Mouse (Mus musculus): ENCODE measurements at regions not wholly inside any gene's neighbourhood (a gene's known extent, or its start where the extent isn't known, plus 50 kb on each side); places are given as distances from the start of the nearest gene placed in this dataset.

- Histone ChIP-seq H3K27ac (ENCODE audit: insufficient read depth, low read depth, low read length) (no peak overlapping the region), H3K4me3 (ENCODE audit: insufficient read depth, low read depth, low read length) (no peak overlapping the region), H3K4me1 (ENCODE audit: control insufficient read depth, insufficient read depth, low read length) (peaks cover 7% of the 10 kb centered on the region)
- TF ChIP-seq CTCF (IDR thresholded peaks at IDR 0.05; ENCODE audit: insufficient read depth, low read depth, low read length), result no peak
- no peak for TF ChIP-seq POLR2A (IDR thresholded peaks at IDR 0.05; ENCODE audit: insufficient read depth, low read depth, low read length)
- 43% methylated on average over 22 of the region's 22 CpGs for WGBS
These were observed 251.9 kb downstream of the Foxo1 start for GRCm38 (mm10) chr3:52519910-52520608.

- H3K27ac ChIP-seq (ENCODE audit: insufficient read depth, low read depth, low read length), result no peak overlapping the region
- WGBS, result 70% methylated on average over 3 of the region's 3 CpGs
- no peak for TF ChIP-seq CTCF (IDR thresholded peaks at IDR 0.05; ENCODE audit: insufficient read depth, low read depth, low read length)
- no peak overlapping the region for H3K4me3 ChIP-seq (ENCODE audit: insufficient read depth, low read depth, low read length)
- peaks cover 4% of the 10 kb centered on the region; the same call in 1 of the 2 replicates for H3K4me1 ChIP-seq (ENCODE audit: control insufficient read depth, insufficient read depth, low read length)
These were observed 249.7 kb downstream of the Foxo1 start for GRCm38 (mm10) chr3:52517808-52518207.

GRCm38 (mm10) chr3:52516691-52517090 is 248.6 kb downstream of the Foxo1 start:
- H3K4me3 ChIP-seq (ENCODE audit: insufficient read depth, low read depth, low read length), result no peak overlapping the region
- TF ChIP-seq CTCF (IDR thresholded peaks at IDR 0.05; ENCODE audit: insufficient read depth, low read depth, low read length), result no peak
- no peak for TF ChIP-seq POLR2A (IDR thresholded peaks at IDR 0.05; ENCODE audit: insufficient read depth, low read depth, low read length)
- WGBS, result 95% methylated on average over 5 of the region's 5 CpGs
- no peak overlapping the region for H3K27ac ChIP-seq (ENCODE audit: insufficient read depth, low read depth, low read length)
- H3K4me1 ChIP-seq (ENCODE audit: control insufficient read depth, insufficient read depth, low read length), result peaks cover 6% of the 10 kb centered on the region; the same call in 1 of the 2 replicates

GRCm38 (mm10) chr3:52512761-52513160 is 244.6 kb downstream of the Foxo1 start:
- 85% methylated on average over 8 of the region's 8 CpGs for WGBS
- Histone ChIP-seq H3K4me3 (ENCODE audit: insufficient read depth, low read depth, low read length) (no peak overlapping the region), H3K4me1 (ENCODE audit: control insufficient read depth, insufficient read depth, low read length) (peaks cover 7% of the 10 kb centered on the region; the same call in 1 of the 2 replicates), H3K27ac (ENCODE audit: insufficient read depth, low read depth, low read length) (no peak overlapping the region)
- TF ChIP-seq CTCF (IDR thresholded peaks at IDR 0.05; ENCODE audit: insufficient read depth, low read depth, low read length) (no peak), POLR2A (IDR thresholded peaks at IDR 0.05; ENCODE audit: insufficient read depth, low read depth, low read length) (no peak)

- Histone ChIP-seq H3K27ac (ENCODE audit: insufficient read depth, low read depth, low read length) (no peak overlapping the region), H3K4me3 (ENCODE audit: insufficient read depth, low read depth, low read length) (no peak overlapping the region), H3K4me1 (ENCODE audit: control insufficient read depth, insufficient read depth, low read length) (peaks cover 7% of the 10 kb centered on the region; the same call in 1 of the 2 replicates)
- WGBS, result 54% methylated on average over 9 of the region's 9 CpGs
- TF ChIP-seq POLR2A (IDR thresholded peaks at IDR 0.05; ENCODE audit: insufficient read depth, low read depth, low read length) (no peak), CTCF (IDR thresholded peaks at IDR 0.05; ENCODE audit: insufficient read depth, low read depth, low read length) (no peak)
These were observed 243.4 kb downstream of the Foxo1 start for GRCm38 (mm10) chr3:52511549-52511948.

GRCm38 (mm10) chr3:52510831-52511230 is 242.7 kb downstream of the Foxo1 start:
- H3K4me3 ChIP-seq (ENCODE audit: insufficient read depth, low read depth, low read length), result no peak overlapping the region

GRCm38 (mm10) chr3:52510088-52510765 is 242.1 kb downstream of the Foxo1 start:
- peaks cover 7% of the 10 kb centered on the region; the same call in 1 of the 2 replicates for H3K4me1 ChIP-seq (ENCODE audit: control insufficient read depth, insufficient read depth, low read length)
- no peak overlapping the region for H3K27ac ChIP-seq (ENCODE audit: insufficient read depth, low read depth, low read length)
- no peak overlapping the region for H3K4me3 ChIP-seq (ENCODE audit: insufficient read depth, low read depth, low read length)
- 63% methylated on average over 12 of the region's 12 CpGs for WGBS
- no peak for TF ChIP-seq POLR2A (IDR thresholded peaks at IDR 0.05; ENCODE audit: insufficient read depth, low read depth, low read length)
- no peak for TF ChIP-seq CTCF (IDR thresholded peaks at IDR 0.05; ENCODE audit: insufficient read depth, low read depth, low read length)

More at GRCm38 (mm10) chr3:52510831-52511230, 242.7 kb downstream of the Foxo1 start:
- 58% methylated on average over 6 of the region's 6 CpGs for whole genome bisulfite sequencing
- Histone ChIP-seq H3K4me1 (ENCODE audit: control insufficient read depth, insufficient read depth, low read length) (peaks cover 7% of the 10 kb centered on the region; the same call in 1 of the 2 replicates), H3K27ac (ENCODE audit: insufficient read depth, low read depth, low read length) (no peak overlapping the region)
- TF ChIP-seq POLR2A (IDR thresholded peaks at IDR 0.05; ENCODE audit: insufficient read depth, low read depth, low read length) (no peak), CTCF (IDR thresholded peaks at IDR 0.05; ENCODE audit: insufficient read depth, low read depth, low read length) (no peak)

GRCm38 (mm10) chr3:52503925-52504324 is 235.8 kb downstream of the Foxo1 start:
- WGBS, result 49% methylated on average over 9 of the region's 9 CpGs
- Histone ChIP-seq H3K4me1 (ENCODE audit: control insufficient read depth, insufficient read depth, low read length) (peaks cover 3% of the 10 kb centered on the region; the same call in 1 of the 2 replicates), H3K4me3 (ENCODE audit: insufficient read depth, low read depth, low read length) (no peak overlapping the region), H3K27ac (ENCODE audit: insufficient read depth, low read depth, low read length) (no peak overlapping the region)
- TF ChIP-seq CTCF (IDR thresholded peaks at IDR 0.05; ENCODE audit: insufficient read depth, low read depth, low read length) (no peak), POLR2A (IDR thresholded peaks at IDR 0.05; ENCODE audit: insufficient read depth, low read depth, low read length) (no peak)

GRCm38 (mm10) chr3:52502223-52502622 is 234.1 kb downstream of the Foxo1 start:
- Histone ChIP-seq H3K4me3 (ENCODE audit: insufficient read depth, low read depth, low read length) (no peak overlapping the region), H3K27ac (ENCODE audit: insufficient read depth, low read depth, low read length) (no peak overlapping the region), H3K4me1 (ENCODE audit: control insufficient read depth, insufficient read depth, low read length) (peaks cover 3% of the 10 kb centered on the region; the same call in 1 of the 2 replicates)
- WGBS, result 80% methylated on average over 7 of the region's 7 CpGs
- TF ChIP-seq CTCF (IDR thresholded peaks at IDR 0.05; ENCODE audit: insufficient read depth, low read depth, low read length) (no peak), POLR2A (IDR thresholded peaks at IDR 0.05; ENCODE audit: insufficient read depth, low read depth, low read length) (no peak)

All from olfactory bulb, adult 2 months (tissue).